Mouse (Mus musculus): Measurements from ENCODE around the gene Rbm42. TPM values are rescaled to one million over a fixed set of nuclear protein-coding genes. Genes with fewer than 3 reads are reported as not detected.
A peak's percentile ranks its signal among the peaks of the same experiment; 100 is the strongest.

Rbm42 gene
- polyA plus RNA-seq, 1 experiment from 2014 or later: 139 TPM

DNA sequence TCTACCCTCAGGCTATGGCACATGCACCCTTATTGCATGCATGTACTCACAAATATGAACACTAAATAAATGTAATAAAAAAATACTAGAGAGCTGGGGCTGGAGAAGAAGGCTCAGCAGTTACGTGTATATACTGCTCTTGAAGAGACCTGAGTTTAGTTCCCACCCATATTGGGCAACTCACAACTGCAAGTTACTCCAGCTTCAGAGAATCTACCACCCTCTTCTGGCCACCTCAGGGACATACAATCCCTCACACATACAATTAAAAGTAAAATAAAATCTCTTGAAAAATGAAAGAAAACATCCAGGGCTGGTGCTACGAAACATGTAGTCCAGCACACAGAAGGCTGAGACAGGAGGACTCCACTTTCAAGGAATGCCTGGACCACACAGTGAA lies 35.7 kb downstream of the Rbm42 start:
- H3K27ac ChIP-seq (replicated peaks): no peak overlapping the region
- no peaks in the 10 kb centered on the region for H3K9me3 ChIP-seq
- no peak overlapping the region for H3K4me3 ChIP-seq
- H3K36me3 ChIP-seq: peaks cover 44% of the 10 kb centered on the region
- 76% methylated on average over 2 of the region's 2 CpGs for WGBS
- H3K4me1 ChIP-seq (replicated peaks): no peaks in the 10 kb centered on the region
- H3K27me3 ChIP-seq: no peaks in the 10 kb centered on the region
- no peak overlapping the region for H3K9ac ChIP-seq
- ATAC-seq (ENCODE audit: low FRiP score, low read depth): no peak
- no peak overlapping the region for H3K4me2 ChIP-seq

GRCm38 (mm10) chr7:30613529-30614112 lies 36.5 kb downstream of the Rbm42 start:
- no peaks in the 10 kb centered on the region for H3K9me3 ChIP-seq
- 24% methylated on average over 14 of the region's 14 CpGs for WGBS
- H3K9ac ChIP-seq: no peak overlapping the region
- H3K27ac ChIP-seq (replicated peaks): no peak overlapping the region
- no peak for ATAC-seq (ENCODE audit: low FRiP score, low read depth)
- no peak overlapping the region for H3K4me3 ChIP-seq
- no peaks in the 10 kb centered on the region for H3K27me3 ChIP-seq
- H3K4me1 ChIP-seq (replicated peaks): no peaks in the 10 kb centered on the region
- peaks cover 35% of the 10 kb centered on the region for H3K36me3 ChIP-seq
- no peak overlapping the region for H3K4me2 ChIP-seq

- Histone ChIP-seq H3K27ac (replicated peaks) (no peak within 1 kb of the TSS), H3K9me3 (no peaks in the 10 kb centered on the region), H3K27me3 (no peaks in the 10 kb centered on the region), H3K9ac (no peak within 1 kb of the TSS), H3K36me3 (peaks cover 27% of the 10 kb centered on the region), H3K4me1 (replicated peaks) (no peaks in the 10 kb centered on the region), H3K4me2 (no peak within 1 kb of the TSS), H3K4me3 (no peak within 1 kb of the TSS)
- 80% methylated on average over 8 of the region's 8 CpGs for WGBS
- no peak for ATAC-seq (ENCODE audit: low FRiP score, low read depth)
Observed at GRCm38 (mm10) chr7:30612654-30613402, 37.3 kb downstream of the Rbm42 start, which contains the start of gene Upk1a. TSS of gene Upk1a (minus strand) at chr7:30612847.

- 69% methylated on average over 7 of the region's 7 CpGs for WGBS
- H3K4me2 ChIP-seq: no peak overlapping the region
Observed at GRCm38 (mm10) chr7:30610043-30610442, 40.1 kb downstream of the Rbm42 start.

DNA sequence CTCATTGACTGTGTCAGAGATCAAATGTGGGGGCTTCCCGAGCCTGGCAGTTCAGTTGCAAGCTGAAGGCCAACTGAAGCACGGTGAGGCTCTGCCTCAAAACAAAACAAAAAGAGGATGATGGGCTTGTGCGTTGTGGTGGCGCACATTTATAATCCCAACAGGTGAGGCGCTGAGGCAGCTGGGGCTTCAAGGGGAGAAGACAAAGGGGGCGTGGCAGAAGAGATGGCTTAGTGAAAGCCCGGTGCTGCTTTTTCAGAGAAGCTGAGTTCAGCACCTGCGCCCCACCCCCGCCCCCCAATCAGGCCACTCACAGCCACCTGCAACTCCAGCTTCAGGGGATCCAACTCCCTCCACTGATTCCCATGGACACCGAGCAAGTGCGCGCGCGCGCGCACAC lies 41.6 kb downstream of the Rbm42 start:
- Histone ChIP-seq H3K27ac (replicated peaks) (no peak overlapping the region), H3K4me3 (no peak overlapping the region), H3K9ac (no peak overlapping the region), H3K4me1 (replicated peaks) (no peaks in the 10 kb centered on the region), H3K27me3 (no peaks in the 10 kb centered on the region), H3K36me3 (no peaks in the 10 kb centered on the region), H3K4me2 (no peak overlapping the region), H3K9me3 (no peaks in the 10 kb centered on the region)
- WGBS: 45% methylated on average over 16 of the region's 16 CpGs
- ATAC-seq (ENCODE audit: low FRiP score, low read depth): no peak

More at GRCm38 (mm10) chr7:30610043-30610442, 40.1 kb downstream of the Rbm42 start:
- Histone ChIP-seq H3K9ac (no peak overlapping the region), H3K27me3 (no peaks in the 10 kb centered on the region), H3K36me3 (no peaks in the 10 kb centered on the region), H3K9me3 (no peaks in the 10 kb centered on the region), H3K27ac (replicated peaks) (no peak overlapping the region), H3K4me1 (replicated peaks) (no peaks in the 10 kb centered on the region), H3K4me3 (no peak overlapping the region)
- ATAC-seq (ENCODE audit: low FRiP score, low read depth): no peak

DNA sequence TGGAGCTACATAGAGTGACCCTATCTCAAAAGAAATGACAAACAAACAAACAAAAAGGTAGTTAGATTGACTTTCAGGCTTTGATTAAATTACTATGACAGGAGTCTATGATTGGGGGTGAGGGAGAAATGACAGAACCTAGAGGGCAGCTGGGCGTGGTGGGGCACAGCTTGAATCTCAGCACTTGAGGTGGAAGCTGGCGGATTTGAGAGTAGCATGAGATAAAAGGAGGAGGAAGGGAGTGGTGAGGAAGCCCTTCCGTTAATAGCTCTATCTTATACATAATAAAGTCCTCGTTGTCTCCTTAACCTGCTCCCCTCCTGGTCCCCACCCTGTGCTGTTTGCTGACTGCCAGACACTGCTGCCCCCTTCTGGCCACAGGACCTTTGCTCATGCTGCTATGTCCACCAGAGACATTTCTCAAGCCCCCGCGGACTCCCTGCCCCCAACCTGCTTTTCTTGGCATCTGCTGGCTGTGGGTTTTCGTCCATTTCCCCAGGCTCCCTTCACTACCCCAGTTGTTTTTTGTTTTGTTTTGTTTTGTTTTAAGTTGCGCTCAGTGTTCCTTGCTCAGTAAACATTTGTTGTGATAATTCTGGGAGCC lies 42.3 kb downstream of the Rbm42 start:
- Histone ChIP-seq H3K9ac (no peak overlapping the region), H3K4me2 (no peak overlapping the region), H3K27me3 (no peaks in the 10 kb centered on the region), H3K4me1 (replicated peaks) (no peaks in the 10 kb centered on the region), H3K27ac (replicated peaks) (no peak overlapping the region), H3K36me3 (no peaks in the 10 kb centered on the region), H3K4me3 (no peak overlapping the region), H3K9me3 (no peaks in the 10 kb centered on the region)
- 32% methylated on average over 8 of the region's 8 CpGs for WGBS
- 0 out of 2 replicates have a peak, but pooled peaks have one; percentile 25 for ATAC-seq (ENCODE audit: low FRiP score, low read depth)

DNA sequence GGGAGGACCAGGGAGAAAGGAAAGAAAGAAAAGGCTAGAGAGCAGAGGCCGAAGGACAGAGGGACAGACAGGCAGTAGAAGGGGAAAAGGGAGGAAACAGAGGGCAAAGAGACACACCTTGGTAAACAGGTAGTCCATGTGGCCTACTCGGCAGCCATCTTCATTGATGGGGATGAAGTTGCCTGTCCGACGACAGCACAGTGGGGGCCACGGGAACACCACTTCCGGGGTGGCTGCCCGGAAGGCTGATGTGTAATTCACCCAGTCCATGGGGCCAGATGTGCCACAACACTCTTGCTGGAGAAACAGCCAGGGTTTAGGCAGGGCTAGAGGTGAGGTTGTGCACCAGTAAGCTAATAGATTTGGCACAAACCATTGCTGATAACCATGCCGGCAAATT lies 45.2 kb downstream of the Rbm42 start:
- no peaks in the 10 kb centered on the region for H3K27me3 ChIP-seq
- no peaks in the 10 kb centered on the region for H3K36me3 ChIP-seq
- H3K4me2 ChIP-seq: no peak overlapping the region
- WGBS: 90% methylated on average over 8 of the region's 8 CpGs
- H3K9ac ChIP-seq: no peak overlapping the region
- no peak overlapping the region for H3K4me3 ChIP-seq
- no peak overlapping the region for H3K27ac ChIP-seq (replicated peaks)
- peaks cover 8% of the 10 kb centered on the region for H3K4me1 ChIP-seq (replicated peaks)
- ATAC-seq (ENCODE audit: low FRiP score, low read depth): no peak
- H3K9me3 ChIP-seq: no peaks in the 10 kb centered on the region

DNA sequence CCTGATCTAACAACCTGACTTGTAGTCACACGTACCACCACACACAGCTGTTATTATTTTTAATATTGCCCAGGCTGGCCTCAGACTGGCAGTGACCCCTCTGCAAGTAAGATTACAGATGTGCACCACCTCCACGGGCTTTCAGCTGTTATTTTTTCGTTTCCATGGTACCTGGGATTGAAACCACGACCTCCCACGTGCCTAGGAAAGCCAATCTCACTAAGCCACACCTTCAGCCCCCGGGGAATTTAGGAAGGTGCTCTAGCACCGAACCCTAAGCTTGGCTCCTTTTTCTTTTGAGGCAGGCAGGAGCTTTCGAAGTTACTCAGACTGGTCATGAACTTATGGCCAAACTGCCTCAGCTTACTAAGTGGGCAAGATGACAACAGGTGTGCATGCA lies 45.7 kb downstream of the Rbm42 start:
- Histone ChIP-seq H3K27ac (replicated peaks) (no peak overlapping the region), H3K4me3 (no peak overlapping the region), H3K9ac (no peak overlapping the region), H3K4me2 (no peak overlapping the region), H3K36me3 (no peaks in the 10 kb centered on the region), H3K9me3 (no peaks in the 10 kb centered on the region), H3K27me3 (no peaks in the 10 kb centered on the region), H3K4me1 (replicated peaks) (peaks cover 14% of the 10 kb centered on the region)
- WGBS: 66% methylated on average over 8 of the region's 8 CpGs
- ATAC-seq (ENCODE audit: low FRiP score, low read depth): no peak

- no peak for ATAC-seq (ENCODE audit: low FRiP score, low read depth)
- Histone ChIP-seq H3K36me3 (no peaks in the 10 kb centered on the region), H3K27me3 (no peaks in the 10 kb centered on the region), H3K4me3 (no peak overlapping the region), H3K4me1 (replicated peaks) (peaks cover 14% of the 10 kb centered on the region), H3K4me2 (no peak overlapping the region), H3K27ac (replicated peaks) (no peak overlapping the region), H3K9ac (no peak overlapping the region), H3K9me3 (no peaks in the 10 kb centered on the region)
- 61% methylated on average over 3 of the region's 3 CpGs for WGBS
Observed at GRCm38 (mm10) chr7:30602583-30602982, 47.5 kb downstream of the Rbm42 start.

- peak overlapping the region; percentile 27; the same call in 1 of the 2 replicates for H3K27ac ChIP-seq (replicated peaks)
- peak; percentile 4; the same call in 1 of the 2 replicates for ATAC-seq (ENCODE audit: low FRiP score, low read depth)
- peak overlapping the region; percentile 50; the same call in 1 of the 2 replicates for H3K4me2 ChIP-seq
- peaks cover 14% of the 10 kb centered on the region for H3K4me1 ChIP-seq (replicated peaks)
- no peak overlapping the region for H3K4me3 ChIP-seq
- no peaks in the 10 kb centered on the region for H3K36me3 ChIP-seq
- H3K9me3 ChIP-seq: no peaks in the 10 kb centered on the region
- H3K27me3 ChIP-seq: no peaks in the 10 kb centered on the region
- no peak overlapping the region for H3K9ac ChIP-seq
- 71% methylated on average over 7 of the region's 7 CpGs for WGBS
Observed at GRCm38 (mm10) chr7:30600651-30601050, 49.5 kb downstream of the Rbm42 start.

GRCm38 (mm10) chr7:30599933-30600353 lies 50.2 kb downstream of the Rbm42 start:
- Histone ChIP-seq H3K9ac (no peak overlapping the region), H3K4me1 (replicated peaks) (peaks cover 14% of the 10 kb centered on the region), H3K27me3 (no peaks in the 10 kb centered on the region), H3K9me3 (no peaks in the 10 kb centered on the region), H3K27ac (replicated peaks) (peak overlapping the region; percentile 27), H3K4me2 (peak overlapping the region; percentile 50), H3K4me3 (peak overlapping the region; percentile 23), H3K36me3 (no peaks in the 10 kb centered on the region)
- peak; percentile 98 for ATAC-seq (ENCODE audit: low FRiP score, low read depth)
- 0% methylated on average over 16 of the region's 16 CpGs for WGBS

DNA sequence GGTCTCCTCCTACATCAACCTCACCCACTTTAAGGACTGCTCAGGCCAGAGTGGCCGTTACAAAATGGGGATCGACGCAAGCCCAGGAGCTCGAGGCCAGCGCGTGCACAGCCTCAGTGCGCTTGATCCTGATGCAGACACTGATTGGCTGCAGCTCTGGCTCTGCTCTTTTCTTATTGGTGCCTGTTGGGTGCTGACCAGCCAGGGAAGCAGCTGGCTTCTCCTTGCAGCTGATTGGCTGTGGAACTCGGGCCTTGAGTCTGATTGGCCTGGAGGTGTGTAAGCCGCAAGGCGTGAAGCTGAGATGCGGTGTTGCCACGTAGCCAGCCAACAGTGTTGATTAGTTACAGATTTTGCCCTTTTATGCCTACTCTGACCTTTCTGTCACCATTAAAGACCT lies 51.3 kb downstream of the Rbm42 start, which contains the start of gene Zbtb32:
TSS of gene Zbtb32 (minus strand) at position 124 of the 400 bp plus-strand sequence.
- 91% methylated on average over 12 of the region's 12 CpGs for WGBS
- Histone ChIP-seq H3K4me3 (peak within 1 kb of the TSS; percentile 23), H3K4me1 (replicated peaks) (peaks cover 14% of the 10 kb centered on the region), H3K9me3 (no peaks in the 10 kb centered on the region), H3K9ac (no peak within 1 kb of the TSS), H3K27ac (replicated peaks) (peak within 1 kb of the TSS; percentile 27; the same call in 1 of the 2 replicates), H3K4me2 (peak within 1 kb of the TSS; percentile 50), H3K27me3 (no peaks in the 10 kb centered on the region), H3K36me3 (no peaks in the 10 kb centered on the region)
- ATAC-seq (ENCODE audit: low FRiP score, low read depth): no peak
